Mouse (Mus musculus) embryonic facial prominence, embryonic 13.5 days (tissue): ENCODE data around the gene Ddah2. TPM values are rescaled to one million over a fixed set of nuclear protein-coding genes. Genes with fewer than 3 reads are reported as not detected.
A peak's percentile ranks its signal among the peaks of the same experiment; 100 is the strongest.

Experiments used
- ATAC-seq: fragments of 200-750 bp; cut with Nextera tagmentation; 2 replicates; pipeline ENCODE4 v1.8.0; 2017; ENCODE audit warnings: low read depth; ENCODE audit not compliant: insufficient number of reproducible peaks, insufficient read depth, low FRiP score, low TSS enrichment
- H3K27ac ChIP-seq: fragments of 300-500 bp; sonication (generic); 2 replicates; pipeline ENCODE4 v1.5.1; 2015; ENCODE audit warnings: moderate library complexity, mild to moderate bottlenecking, inconsistent platforms
- H3K27me3 ChIP-seq: fragments of 300-500 bp; sonication (generic); 2 replicates; pipeline ENCODE4 v1.6.1; 2015; ENCODE audit warnings: mild to moderate bottlenecking, inconsistent platforms
- H3K36me3 ChIP-seq: fragments of 300-500 bp; sonication (generic); 2 replicates; pipeline ENCODE4 v1.6.1; 2015; ENCODE audit warnings: mild to moderate bottlenecking, inconsistent platforms
- H3K4me1 ChIP-seq: fragments of 300-500 bp; sonication (generic); 2 replicates; pipeline ENCODE4 v1.6.1; 2015; ENCODE audit warnings: inconsistent platforms
- H3K4me2 ChIP-seq: fragments of 300-500 bp; sonication (generic); 2 replicates; pipeline ENCODE4 v1.6.1; 2015; ENCODE audit warnings: moderate library complexity, mild to moderate bottlenecking, inconsistent platforms
- H3K4me3 ChIP-seq: fragments of 300-500 bp; sonication (generic); 2 replicates; pipeline ENCODE4 v1.5.1; 2015; ENCODE audit warnings: mild to moderate bottlenecking, inconsistent platforms
- H3K9ac ChIP-seq: fragments of 300-500 bp; sonication (generic); 2 replicates; pipeline ENCODE4 v1.6.1; 2015; ENCODE audit warnings: mild to moderate bottlenecking, inconsistent platforms
- H3K9me3 ChIP-seq: fragments of 300-500 bp; sonication (generic); 2 replicates; pipeline ENCODE4 v1.6.1; 2016; ENCODE audit warnings: inconsistent platforms
- WGBS: fragments of 180-500 bp; shearing (Covaris S2); methylation state at CpG from one replicate; pipeline ENCODE4 v1.1.7; 2015; ENCODE audit warnings: mixed read lengths; 5-methylcytosine and 5-hydroxymethylcytosine counted together
- polyA plus RNA-seq: library from polyadenylated mRNA; unstranded; fragments of >200 nt; fragmentation: Nextera tagmentation; extraction: Ambion mirVana; gene quantifications from 2 replicates; pipeline ENCODE4 v1.2.1, GENCODE M21; 2015

Ddah2 gene
- polyA plus RNA-seq: 358 and 374 TPM in 2 replicates

DNA sequence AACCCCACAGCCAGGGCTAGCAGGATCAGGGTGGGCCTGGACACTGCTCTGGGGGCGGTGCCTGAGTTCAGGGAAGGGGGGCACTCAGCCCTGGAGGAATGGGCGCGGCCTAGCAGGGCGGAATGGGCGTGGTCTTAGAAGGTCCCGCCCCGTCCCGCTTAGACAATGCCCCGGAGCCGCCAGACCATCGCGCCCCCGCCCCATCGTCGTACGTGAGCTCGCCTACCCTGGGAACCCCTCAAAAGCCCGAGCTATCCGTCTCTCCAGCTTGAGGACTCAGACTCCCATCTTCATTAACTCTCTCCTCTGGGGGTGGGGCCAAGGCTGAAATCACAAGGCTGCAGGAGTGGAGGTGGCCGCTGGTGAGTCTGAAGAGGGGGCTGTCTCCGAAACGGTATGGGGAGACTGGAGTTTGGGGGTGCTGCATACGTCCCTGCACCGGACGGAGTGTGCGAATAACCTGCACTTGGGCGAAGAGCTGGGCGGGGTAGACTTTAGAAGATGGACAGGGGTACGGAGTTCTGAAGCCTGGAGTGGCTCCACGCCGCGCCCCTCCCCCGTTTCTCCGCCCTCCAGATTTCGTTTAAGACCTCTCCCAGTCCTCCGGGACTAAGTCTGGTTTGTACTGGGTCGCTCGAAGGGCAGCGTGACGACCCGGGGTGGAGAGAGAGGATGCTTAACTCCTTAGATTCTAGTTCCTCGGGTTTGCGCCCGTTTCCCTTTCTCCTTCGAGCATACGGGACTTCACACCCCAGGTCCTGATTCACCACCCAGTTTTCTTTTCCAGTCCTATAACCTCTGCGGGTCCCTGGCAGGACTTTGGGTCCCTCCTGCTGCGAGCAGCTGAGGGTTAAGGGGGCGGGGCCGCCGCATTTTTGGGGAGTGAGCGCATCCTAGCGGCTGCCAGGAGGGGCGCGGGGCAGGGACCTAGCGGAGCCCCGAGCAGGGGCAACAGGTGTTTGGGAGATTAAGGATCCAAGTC is at the start of gene Ddah2:
Ddah2 (plus strand) TSS at position 125 of the 982 bp plus-strand sequence.
- under 1% methylated on average over 57 of the region's 57 CpGs for WGBS
- peak within 1 kb of the TSS; percentile 96 for H3K4me2 ChIP-seq
- H3K4me1 ChIP-seq: peaks cover 22% of the 10 kb centered on the region
- peak within 1 kb of the TSS; percentile 83 for H3K9ac ChIP-seq
- peaks cover 10% of the 10 kb centered on the region; the same call in 1 of the 2 replicates for H3K27me3 ChIP-seq
- peak within 1 kb of the TSS; percentile 76 for H3K4me3 ChIP-seq
- H3K36me3 ChIP-seq: peaks cover 73% of the 10 kb centered on the region
- ATAC-seq: peak; percentile 86
- peak within 1 kb of the TSS; percentile 92 for H3K27ac ChIP-seq
- H3K9me3 ChIP-seq: no peaks in the 10 kb centered on the region

DNA sequence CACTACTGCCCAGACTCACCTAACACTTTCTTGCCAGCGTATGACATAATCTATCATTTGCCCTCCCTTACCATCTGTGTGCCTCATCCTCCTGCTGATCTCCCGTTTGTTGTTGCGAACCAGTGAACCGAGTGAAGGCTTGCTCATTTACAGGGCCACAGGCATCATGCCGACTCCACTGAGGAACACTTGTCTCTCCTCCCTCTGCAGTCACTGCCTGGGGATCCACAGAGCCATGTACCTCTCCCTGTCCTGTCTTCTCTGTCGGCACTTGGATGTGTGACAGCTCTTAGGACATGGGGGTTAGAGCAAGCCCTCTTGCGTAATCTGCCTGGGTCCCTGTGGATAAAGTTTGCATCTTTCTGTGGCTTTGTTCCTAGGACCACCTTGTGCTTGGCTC is 49.2 kb upstream of the Ddah2 start:
- Histone ChIP-seq H3K27ac (no peak overlapping the region), H3K9ac (no peak overlapping the region), H3K27me3 (no peaks in the 10 kb centered on the region), H3K4me3 (no peak overlapping the region), H3K36me3 (peaks cover 97% of the 10 kb centered on the region), H3K4me2 (no peak overlapping the region), H3K4me1 (no peaks in the 10 kb centered on the region), H3K9me3 (no peaks in the 10 kb centered on the region)
- WGBS: 92% methylated on average over 7 of the region's 7 CpGs
- ATAC-seq: no peak

DNA sequence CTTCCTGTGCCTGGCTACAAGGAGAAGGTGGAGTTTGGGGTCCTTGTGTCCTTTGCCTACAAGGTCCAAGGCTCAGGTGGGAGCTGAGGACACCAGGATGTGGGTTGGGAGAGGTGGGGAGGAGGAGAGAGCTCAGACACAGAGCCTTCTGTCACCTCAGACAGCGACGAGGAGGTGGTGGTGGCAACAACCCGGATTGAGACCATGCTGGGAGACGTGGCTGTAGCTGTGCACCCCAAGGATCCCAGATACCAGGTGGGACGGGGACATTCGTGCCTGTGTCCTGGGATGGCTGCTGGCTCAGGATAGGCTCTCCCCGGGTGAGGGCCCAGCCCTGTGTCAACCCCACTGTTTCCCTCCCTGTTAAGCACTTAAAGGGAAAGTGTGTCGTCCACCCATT is 47.4 kb upstream of the Ddah2 start:
- no peak for ATAC-seq

DNA sequence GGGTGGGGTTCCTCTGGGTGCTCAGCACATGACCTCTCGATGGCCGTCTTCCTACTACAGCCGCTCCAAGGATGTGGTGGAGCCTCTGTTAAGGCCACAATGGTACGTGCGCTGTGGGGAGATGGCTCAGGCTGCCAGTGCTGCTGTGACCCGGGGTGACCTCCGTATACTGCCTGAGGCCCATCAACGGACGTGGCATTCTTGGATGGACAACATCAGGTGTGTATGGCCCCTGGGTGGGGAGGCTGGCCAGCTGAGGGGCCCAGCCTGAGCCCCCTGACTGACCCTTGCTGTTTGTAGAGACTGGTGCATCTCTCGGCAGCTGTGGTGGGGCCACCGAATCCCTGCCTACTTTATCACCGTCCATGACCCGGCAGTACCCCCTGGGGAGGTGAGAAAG is 46.4 kb upstream of the Ddah2 start:
- Histone ChIP-seq H3K9me3 (no peaks in the 10 kb centered on the region), H3K4me3 (no peak overlapping the region), H3K27me3 (no peaks in the 10 kb centered on the region), H3K4me2 (no peak overlapping the region), H3K4me1 (peaks cover 9% of the 10 kb centered on the region; the same call in 1 of the 2 replicates), H3K27ac (no peak overlapping the region), H3K36me3 (peaks cover 98% of the 10 kb centered on the region), H3K9ac (no peak overlapping the region)
- ATAC-seq: no peak
- WGBS: 91% methylated on average over 13 of the region's 13 CpGs

More for the DNA sequence above, 47.4 kb upstream of the Ddah2 start:
- H3K9me3 ChIP-seq: no peaks in the 10 kb centered on the region
- H3K4me3 ChIP-seq: no peak overlapping the region
- H3K27ac ChIP-seq: no peak overlapping the region
- H3K4me1 ChIP-seq: peaks cover 5% of the 10 kb centered on the region; the same call in 1 of the 2 replicates
- H3K36me3 ChIP-seq: peaks cover 98% of the 10 kb centered on the region
- no peak overlapping the region for H3K9ac ChIP-seq
- WGBS: 89% methylated on average over 8 of the region's 8 CpGs
- no peaks in the 10 kb centered on the region for H3K27me3 ChIP-seq
- no peak overlapping the region for H3K4me2 ChIP-seq

DNA sequence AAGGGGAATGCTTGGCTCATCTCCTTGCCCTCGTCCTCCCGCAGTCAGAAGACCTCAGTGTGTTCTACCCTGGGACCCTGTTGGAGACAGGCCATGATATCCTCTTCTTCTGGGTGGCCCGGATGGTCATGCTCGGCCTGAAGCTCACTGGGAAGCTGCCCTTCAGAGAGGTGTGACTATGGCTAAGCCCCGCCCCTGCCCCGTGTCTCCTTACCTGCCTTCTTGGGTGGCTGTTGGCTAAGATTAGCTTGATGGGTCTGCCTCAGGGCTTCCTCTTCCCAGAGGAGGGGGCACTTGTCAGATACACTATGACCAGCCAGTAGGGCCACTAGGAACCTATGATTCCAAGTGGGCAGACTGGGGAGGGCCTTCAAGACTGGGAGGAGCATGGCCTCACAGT is 45.6 kb upstream of the Ddah2 start:
- ATAC-seq: no peak
- no peak overlapping the region for H3K9ac ChIP-seq
- no peaks in the 10 kb centered on the region for H3K27me3 ChIP-seq
- 82% methylated on average over 6 of the region's 6 CpGs for WGBS
- H3K4me2 ChIP-seq: no peak overlapping the region
- H3K27ac ChIP-seq: no peak overlapping the region
- peaks cover 9% of the 10 kb centered on the region; the same call in 1 of the 2 replicates for H3K4me1 ChIP-seq
- H3K4me3 ChIP-seq: no peak overlapping the region
- H3K9me3 ChIP-seq: no peaks in the 10 kb centered on the region
- peaks cover 92% of the 10 kb centered on the region for H3K36me3 ChIP-seq

DNA sequence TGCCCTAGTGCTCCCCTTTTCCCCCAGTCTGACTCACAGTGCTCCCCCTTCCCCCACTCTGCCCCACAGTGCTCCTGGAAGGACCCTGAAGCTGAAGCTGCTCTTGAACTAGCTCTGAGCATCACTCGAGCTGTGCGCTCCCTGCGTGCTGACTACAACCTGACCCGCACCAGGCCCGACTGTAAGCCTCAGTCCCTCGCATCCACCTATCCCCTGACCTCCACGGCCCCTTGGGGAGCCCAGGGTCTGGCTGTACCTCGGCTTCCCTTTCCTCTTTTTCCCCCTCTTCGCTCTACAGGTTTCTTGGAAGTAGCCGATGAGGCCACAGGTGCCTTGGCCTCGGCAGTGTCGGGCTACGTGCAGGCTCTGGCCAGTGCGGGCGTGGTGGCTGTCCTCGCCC is 43.5 kb upstream of the Ddah2 start:
- Histone ChIP-seq H3K4me2 (no peak overlapping the region), H3K9ac (peak overlapping the region; percentile 46; the same call in 1 of the 2 replicates), H3K27me3 (no peaks in the 10 kb centered on the region), H3K27ac (no peak overlapping the region), H3K4me1 (peaks cover 9% of the 10 kb centered on the region; the same call in 1 of the 2 replicates), H3K36me3 (peaks cover 77% of the 10 kb centered on the region), H3K9me3 (no peaks in the 10 kb centered on the region), H3K4me3 (no peak overlapping the region)
- 89% methylated on average over 16 of the region's 16 CpGs for WGBS
- no peak for ATAC-seq

DNA sequence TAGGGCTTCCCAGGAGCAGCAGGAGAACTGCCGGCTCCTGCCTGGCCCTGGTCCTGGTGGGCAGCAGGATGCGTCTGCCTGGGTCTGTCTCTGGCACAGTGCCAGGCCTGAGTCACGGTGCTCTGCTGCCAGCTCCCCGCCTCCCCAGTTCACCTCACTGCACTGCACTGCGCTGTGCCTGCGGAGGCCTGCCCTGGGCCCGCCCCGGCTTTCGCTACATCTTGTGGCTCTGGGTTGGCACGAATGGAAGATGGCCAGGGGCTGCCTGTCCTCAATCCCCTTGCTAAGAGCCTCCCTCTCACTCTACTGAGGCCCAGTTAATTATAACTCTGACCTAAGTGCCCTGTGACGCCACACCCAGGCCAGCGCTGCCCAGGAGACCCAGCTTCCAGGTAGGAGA is 42.5 kb upstream of the Ddah2 start, which contains the start of gene Vwa7:
Vwa7 (plus strand) TSS at position 204 of the 400 bp plus-strand sequence.
- Histone ChIP-seq H3K4me2 (no peak within 1 kb of the TSS), H3K4me3 (no peak within 1 kb of the TSS), H3K27me3 (no peaks in the 10 kb centered on the region), H3K27ac (peak within 1 kb of the TSS; percentile 44; the same call in 1 of the 2 replicates), H3K9me3 (no peaks in the 10 kb centered on the region), H3K4me1 (peaks cover 15% of the 10 kb centered on the region), H3K9ac (peak within 1 kb of the TSS; percentile 46), H3K36me3 (peaks cover 66% of the 10 kb centered on the region)
- no peak for ATAC-seq
- WGBS: 58% methylated on average over 12 of the region's 12 CpGs

DNA sequence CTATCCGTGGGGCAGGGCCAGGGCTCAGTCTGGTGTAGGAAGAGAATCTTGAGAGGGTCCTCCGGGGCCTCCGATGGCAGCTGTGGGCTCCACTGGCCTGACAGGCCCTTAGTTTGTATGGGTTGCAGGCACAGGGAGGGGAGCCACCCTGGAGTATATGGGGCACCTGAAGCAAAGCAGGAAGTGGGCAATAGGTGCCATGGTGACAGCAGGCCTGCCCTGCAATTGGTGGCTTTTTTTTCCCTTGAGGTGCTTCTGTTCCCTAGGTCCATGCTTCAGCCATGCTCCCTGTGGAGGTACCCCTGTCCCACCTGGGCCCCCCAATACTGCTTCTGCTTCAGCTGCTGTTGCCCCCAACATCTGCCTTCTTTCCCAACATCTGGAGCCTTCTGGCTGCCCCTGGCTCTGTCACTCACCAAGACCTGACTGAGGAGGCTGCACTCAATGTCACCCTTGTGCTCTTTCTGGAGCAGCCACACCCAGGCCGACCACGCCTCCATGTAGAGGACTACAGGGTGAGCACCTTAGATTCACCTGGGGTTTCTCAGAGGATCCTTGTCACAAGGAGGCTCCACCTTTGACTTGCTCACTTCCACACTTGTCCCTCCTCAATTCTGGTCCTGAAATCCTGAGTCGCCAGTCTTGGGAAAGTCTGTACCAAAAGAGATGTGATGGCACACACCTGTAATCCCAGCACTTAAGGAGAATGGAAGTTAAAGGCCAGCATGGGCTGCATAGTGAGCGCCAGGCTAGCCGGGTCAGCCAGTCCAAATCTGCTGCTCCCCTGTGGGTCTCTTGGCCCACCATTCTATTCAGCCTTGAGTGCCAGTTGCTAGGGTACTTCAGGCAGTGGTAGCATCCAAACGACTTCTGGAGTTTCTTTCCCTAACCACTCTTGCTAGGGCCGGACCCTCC is 41.8 kb upstream of the Ddah2 start:
- peak overlapping the region; percentile 44; the same call in 1 of the 2 replicates for H3K27ac ChIP-seq
- ATAC-seq: no peak
- no peak overlapping the region; the same call in 1 of the 2 replicates for H3K9ac ChIP-seq
- H3K27me3 ChIP-seq: no peaks in the 10 kb centered on the region
- no peaks in the 10 kb centered on the region for H3K9me3 ChIP-seq
- no peak overlapping the region for H3K4me3 ChIP-seq
- H3K4me1 ChIP-seq: peaks cover 20% of the 10 kb centered on the region
- no peak overlapping the region for H3K4me2 ChIP-seq
- WGBS: 79% methylated on average over 10 of the region's 10 CpGs
- peaks cover 59% of the 10 kb centered on the region for H3K36me3 ChIP-seq

DNA sequence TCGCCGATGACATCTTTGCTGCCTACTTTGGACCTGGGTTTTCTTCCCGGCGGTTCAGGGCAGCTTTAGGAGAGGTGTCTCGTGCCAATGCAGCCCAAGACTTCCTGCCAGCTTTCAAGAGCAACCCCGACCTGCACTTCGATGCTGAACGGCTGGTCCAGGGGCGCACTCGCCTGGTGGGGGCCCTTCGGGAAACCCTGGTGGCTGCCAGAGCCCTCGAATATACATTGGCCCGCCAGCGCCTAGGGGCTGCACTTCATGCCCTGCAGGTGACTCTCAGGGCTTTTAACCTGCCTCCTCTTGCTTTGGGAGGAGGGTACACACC is 41.2 kb upstream of the Ddah2 start:
- Histone ChIP-seq H3K9ac (no peak overlapping the region), H3K27me3 (no peaks in the 10 kb centered on the region), H3K4me2 (no peak overlapping the region), H3K4me3 (no peak overlapping the region), H3K4me1 (peaks cover 20% of the 10 kb centered on the region), H3K36me3 (peaks cover 53% of the 10 kb centered on the region), H3K9me3 (no peaks in the 10 kb centered on the region), H3K27ac (no peak overlapping the region)
- no peak for ATAC-seq
- WGBS: 75% methylated on average over 14 of the region's 14 CpGs

DNA sequence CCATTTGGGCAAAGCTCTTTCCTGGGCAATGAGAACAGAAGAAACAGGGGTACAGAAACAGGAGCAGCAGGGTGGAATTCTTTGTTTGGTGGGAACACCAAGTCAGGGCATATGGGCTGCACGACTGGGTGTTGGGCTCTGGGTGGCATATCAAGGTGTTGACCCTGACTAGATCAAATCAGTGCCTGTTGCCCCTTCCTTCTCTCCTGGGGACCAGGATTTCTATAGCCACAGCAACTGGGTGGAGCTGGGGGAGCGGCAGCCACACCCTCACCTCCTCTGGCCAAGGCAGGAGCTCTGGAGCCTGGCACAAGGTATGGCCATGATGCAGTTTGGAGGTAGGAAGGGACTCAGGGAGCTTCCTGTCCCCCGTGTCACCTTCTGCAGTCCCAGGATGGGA is 40.7 kb upstream of the Ddah2 start:
- Histone ChIP-seq H3K9ac (no peak overlapping the region), H3K4me1 (peaks cover 20% of the 10 kb centered on the region), H3K27ac (no peak overlapping the region), H3K4me2 (no peak overlapping the region), H3K36me3 (peaks cover 48% of the 10 kb centered on the region), H3K4me3 (no peak overlapping the region), H3K27me3 (no peaks in the 10 kb centered on the region), H3K9me3 (no peaks in the 10 kb centered on the region)
- 82% methylated on average over 3 of the region's 3 CpGs for WGBS
- no peak for ATAC-seq

DNA sequence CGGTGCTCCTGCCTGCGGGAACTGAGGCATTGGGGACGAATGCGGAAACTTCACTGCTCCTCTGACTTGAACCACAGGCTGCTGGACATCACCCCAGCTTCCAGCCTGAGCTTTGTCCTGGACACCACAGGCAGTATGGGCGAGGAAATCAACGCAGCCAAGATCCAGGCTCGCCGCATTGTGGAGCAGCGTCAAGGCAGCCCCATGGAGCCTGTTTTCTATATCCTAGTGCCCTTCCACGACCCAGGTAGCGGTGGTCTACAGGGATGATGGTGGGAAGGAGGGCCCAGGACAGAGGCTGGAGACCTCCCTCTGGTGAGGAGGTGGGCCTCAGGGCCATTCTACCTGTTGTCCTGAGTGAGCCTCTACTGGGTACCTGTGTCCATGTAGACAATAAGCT is 38.9 kb upstream of the Ddah2 start:
- Histone ChIP-seq H3K9me3 (no peaks in the 10 kb centered on the region), H3K9ac (no peak overlapping the region), H3K4me3 (no peak overlapping the region), H3K27me3 (no peaks in the 10 kb centered on the region), H3K4me2 (no peak overlapping the region), H3K27ac (no peak overlapping the region), H3K36me3 (peaks cover 31% of the 10 kb centered on the region), H3K4me1 (peaks cover 29% of the 10 kb centered on the region)
- WGBS: 71% methylated on average over 11 of the region's 11 CpGs
- ATAC-seq: no peak
